Mouse (Mus musculus): Measurements from ENCODE around the gene Nlrp14.

GRCm38 (mm10) chr7:107237498-107237897 is 70.7 kb downstream of the Nlrp14 start:
- TF ChIP-seq CTCF (IDR thresholded peaks at IDR 0.05; ENCODE audit: low read depth) (no peak), EP300 (IDR thresholded peaks at IDR 0.05; ENCODE audit: low read depth) (no peak)
